Mouse (Mus musculus): ENCODE results near the gene Atf4.

Gene Atf4

DNA sequence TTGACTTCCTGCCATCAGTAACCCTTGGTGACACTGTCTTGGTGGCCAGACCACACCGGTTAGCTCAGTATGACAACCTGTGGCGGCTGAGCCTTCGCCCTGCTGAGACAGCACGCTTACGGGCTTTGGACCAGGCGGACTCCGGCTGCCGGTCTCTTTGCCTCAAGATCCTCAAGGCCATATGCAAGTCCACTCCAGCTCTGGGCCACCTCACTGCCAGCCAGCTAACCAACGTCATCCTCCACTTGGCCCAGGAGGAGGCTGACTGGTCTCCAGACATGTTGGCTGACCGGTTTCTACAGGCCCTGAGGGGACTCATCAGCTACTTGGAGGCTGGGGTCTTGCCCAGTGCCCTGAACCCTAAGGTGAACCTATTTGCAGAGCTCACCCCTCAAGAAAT lies 5.3 kb upstream of the Atf4 start:
- no peak for DNase-seq (ENCODE audit: low spot score in 2 of 2)

DNA sequence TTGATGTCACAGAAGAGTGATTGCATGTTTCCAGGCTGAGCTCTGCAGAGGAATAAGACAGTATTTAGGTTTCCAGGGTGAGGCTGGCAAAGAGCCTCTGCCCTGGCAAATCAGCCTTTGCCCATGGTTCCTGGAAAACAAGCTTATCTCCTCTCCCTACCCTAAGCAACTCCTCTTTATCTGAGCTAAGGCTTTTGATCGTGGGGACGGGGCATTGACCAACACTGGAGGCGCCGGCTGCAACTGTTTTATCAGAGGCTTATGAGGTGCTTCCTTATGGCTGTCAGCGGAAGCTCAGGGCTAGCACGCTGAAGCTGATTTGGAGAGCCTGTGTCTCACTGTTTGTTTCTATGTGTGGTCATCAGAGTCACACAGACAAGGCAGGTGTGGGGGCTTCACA lies 4.4 kb upstream of the Atf4 start:
- no peak for DNase-seq (ENCODE audit: low spot score in 2 of 2)

DNA sequence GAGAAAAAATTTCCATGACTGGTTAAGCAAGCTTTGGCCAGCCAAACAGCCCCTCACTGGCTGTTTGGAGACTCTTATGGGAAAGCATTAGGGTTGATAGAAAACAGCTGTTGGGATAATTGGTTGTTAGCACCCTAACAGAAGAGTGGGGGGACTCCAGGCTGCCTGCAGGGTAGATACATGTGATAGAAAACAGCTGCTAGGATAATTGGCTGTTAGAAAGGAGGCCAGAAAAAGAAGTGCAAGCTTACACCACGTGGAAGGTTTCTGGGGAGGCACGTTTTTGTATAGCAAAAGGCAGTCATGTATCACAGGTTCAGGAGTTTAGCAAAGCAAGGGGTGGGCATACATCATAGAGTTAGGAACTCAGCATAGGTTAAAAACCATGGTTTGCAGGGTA lies 1.5 kb upstream of the Atf4 start:
- DNase-seq (ENCODE audit: low spot score in 2 of 2) = no peak

DNA sequence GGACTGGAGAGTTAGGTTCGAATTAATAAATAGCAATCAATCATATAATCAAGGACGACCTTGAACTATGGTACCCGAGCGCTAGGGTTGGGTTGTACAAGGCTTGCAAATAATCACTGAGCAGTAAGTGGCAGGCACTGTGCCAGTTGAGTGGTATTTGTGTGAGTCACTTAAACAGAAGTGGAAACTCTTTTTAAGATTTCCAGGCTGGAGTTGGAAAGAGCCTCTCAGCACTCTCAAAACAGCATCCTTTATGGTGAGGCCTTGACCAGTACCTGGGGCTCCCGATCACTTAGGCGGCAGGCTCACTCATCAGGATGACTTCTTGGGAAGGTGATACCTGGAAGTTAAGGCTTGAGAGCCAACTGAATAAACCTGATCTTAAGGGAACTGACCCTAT lies 777 bp upstream of the Atf4 start:
- no peak for DNase-seq (ENCODE audit: low spot score in 2 of 2)

DNA sequence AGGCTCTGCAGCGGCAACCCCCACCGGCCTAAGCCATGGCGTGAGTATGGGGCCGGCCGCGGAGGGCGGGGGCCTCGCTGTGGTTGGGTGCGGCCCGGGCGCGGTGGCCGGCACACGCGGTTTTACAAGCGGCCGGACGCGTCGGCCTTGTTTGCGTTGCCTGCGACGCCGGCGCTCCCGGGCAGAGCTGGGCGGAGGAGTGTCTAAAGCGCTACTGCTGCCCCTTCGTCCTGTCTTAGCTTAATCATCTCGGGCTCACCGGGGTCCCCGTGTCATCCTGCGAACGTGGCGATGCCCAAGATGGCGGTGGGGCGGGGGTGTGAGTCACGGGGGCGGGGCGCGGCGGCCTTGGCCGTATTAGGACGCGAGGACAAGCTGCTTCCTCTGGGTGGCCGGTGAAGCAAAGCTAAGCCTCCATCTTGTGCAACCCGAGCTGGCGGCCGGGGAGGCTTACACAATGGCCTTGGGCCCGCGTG lies 700 bp downstream of the Atf4 start:
- DNase-seq (ENCODE audit: low spot score in 2 of 2) = peak; percentile 43 to 48

DNA sequence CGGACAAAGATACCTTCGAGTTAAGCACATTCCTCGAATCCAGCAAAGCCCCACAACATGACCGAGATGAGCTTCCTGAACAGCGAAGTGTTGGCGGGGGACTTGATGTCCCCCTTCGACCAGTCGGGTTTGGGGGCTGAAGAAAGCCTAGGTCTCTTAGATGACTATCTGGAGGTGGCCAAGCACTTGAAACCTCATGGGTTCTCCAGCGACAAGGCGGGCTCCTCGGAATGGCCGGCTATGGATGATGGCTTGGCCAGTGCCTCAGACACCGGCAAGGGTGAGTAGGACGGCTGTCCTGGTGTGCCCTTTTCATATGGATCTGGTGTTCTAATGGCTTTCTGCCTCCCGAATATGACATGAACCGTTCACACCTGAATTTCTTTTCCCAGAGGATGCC lies 1.3 kb downstream of the Atf4 start:
- no peak for DNase-seq (ENCODE audit: low spot score in 2 of 2)

DNA sequence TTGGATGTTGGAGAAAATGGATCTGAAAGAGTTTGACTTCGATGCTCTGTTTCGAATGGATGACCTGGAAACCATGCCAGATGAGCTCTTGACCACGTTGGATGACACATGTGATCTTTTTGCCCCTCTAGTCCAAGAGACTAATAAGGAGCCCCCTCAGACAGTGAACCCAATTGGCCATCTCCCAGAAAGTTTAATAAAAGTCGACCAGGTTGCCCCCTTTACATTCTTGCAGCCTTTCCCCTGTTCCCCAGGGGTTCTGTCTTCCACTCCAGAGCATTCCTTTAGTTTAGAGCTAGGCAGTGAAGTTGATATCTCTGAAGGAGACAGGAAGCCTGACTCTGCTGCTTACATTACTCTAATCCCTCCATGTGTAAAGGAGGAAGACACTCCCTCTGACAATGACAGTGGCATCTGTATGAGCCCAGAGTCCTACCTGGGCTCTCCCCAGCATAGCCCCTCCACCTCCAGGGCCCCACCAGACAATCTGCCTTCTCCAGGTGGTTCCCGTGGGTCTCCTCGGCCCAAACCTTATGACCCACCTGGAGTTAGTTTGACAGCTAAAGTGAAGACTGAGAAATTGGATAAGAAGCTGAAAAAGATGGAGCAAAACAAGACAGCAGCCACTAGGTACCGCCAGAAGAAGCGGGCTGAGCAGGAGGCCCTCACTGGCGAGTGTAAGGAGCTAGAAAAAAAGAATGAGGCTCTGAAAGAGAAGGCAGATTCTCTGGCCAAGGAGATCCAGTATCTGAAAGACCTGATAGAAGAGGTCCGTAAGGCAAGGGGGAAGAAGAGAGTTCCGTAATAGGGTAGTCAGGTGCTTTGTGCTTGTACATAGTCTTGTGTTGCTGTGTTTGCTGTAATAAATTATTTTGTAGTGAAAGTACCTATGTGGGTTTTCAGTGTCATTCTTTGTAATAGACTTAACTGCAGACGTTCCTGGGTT lies 1.9 kb downstream of the Atf4 start:
- DNase-seq (ENCODE audit: low spot score in 2 of 2) = no peak

DNA sequence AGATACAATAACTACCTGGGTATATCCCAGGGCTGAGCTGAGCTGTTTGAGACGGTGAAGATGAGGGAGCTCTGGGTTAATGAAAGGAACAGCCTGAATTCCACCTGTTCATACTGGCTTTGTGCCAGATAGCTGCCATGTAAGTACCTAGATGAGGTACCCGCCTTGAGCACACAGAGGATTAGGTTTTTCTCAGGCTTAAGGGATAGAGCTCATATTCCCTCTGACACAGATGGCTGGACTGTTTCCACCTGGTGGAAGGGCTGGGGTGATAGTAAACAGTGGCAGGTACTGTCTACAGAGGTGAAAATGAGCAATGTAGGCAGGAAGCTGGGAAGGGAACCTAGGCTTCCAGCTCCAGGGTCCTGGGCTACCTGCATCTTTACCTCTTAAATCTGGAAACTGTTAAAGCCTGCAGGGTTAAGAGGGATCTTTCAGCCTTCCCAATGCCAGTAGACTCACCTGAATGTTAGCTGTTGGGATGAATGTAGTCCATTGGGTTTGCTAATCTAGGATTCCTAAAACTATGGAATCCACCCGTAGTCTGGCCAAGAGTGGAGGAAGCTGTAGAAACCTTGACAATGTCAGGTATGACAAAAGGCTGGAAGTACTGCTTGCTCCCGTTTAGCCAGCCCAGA lies 2.7 kb downstream of the Atf4 start:
- DNase-seq (ENCODE audit: low spot score in 2 of 2) = no peak

DNA sequence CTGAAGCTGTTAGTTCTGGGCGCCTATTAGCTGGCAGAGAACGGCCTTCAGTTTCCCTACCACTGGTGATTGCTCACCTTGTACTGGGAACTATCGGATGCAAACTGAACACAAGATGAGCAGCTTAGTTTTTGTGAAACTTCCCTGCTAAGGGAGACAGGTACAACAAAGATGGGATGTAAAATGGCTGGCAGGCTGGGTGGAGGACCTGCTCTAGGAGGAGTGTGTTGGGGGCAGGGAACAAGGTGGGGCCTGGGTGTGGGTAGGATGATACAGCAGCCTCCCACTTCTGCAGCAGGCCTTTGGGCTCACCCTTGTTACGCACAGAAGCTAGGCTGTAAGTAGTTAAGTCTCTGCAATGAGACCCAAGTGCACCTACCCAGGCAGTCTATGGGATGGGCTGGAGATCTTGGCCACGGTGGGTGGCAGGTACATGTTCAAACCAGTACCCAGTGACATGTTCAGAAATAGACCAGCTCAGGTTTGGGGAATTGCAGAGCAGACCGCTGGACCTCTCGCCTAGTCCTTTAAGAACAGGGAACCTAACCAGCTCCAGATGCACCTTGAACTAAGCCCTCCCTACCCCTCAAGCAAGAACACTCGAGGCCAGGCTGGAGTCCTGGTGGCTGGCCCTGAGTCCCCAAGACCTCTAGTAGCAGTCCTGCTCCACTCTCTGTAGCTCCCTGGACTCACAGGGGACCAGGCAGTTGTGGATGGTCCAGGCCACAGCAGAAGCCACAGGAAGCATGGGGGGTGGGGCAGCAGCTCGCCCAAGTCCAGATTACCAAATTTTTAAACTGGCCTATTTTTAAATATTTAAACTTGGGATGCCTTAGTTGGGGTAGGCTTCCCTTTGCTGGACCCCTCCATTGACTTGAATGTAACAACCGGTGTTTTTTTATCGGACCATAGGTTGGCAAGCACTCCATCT lies 3.5 kb downstream of the Atf4 start:
- DNase-seq (ENCODE audit: low spot score in 2 of 2) = no peak

DNA sequence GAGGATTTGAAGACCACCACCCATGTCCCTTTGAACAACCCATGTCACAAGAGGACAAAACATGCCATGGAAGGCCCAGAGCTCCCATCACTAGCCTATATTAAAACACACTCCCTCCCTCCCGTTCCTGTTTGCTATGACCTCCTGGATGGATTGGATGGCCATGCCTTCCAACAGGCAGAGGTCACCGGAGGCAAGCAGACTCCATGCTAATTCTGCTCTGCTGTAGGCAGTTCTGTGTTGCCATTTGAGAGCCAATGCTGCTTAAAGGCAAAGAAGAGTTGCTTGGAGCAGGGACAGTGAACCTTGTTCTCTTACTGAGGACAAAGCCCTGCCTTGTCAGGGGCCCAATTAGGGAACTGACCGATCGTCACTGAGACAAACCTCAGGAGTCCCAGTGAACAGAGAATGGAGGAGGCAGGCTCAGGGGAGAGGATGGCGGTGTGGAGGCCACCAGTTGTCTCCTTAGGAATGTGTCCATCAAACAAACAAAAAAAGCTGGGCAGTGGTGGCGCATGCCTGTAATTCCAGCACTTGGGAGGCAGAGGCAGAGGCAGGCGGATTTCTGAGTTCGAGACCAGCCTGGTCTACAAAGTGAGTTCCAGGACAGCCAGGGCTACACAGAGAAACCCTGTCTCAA lies 4.5 kb downstream of the Atf4 start:
- no peak for DNase-seq (ENCODE audit: low spot score in 2 of 2)

DNA sequence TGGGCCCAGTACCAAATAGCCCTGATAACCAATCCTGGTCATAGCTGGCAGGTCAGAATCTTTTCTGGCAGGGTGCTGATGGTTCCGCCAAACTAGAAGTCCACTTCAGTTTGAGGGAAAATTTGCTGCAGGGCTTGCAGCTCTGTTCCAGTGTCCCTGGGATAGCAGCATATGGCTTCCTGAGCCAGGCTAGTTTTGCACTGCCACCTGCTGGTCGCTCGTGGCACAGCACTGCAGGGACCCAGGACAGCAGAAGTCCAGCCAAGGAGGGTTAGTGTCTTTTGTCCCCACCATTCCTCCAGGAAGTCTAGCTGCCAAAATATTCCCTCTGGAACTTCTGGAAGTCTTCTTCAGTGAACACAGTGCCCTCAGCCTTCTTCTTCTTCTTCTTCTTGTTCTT lies 5.7 kb downstream of the Atf4 start:
- DNase-seq (ENCODE audit: low spot score in 2 of 2) = peak; percentile 70 to 78

DNA sequence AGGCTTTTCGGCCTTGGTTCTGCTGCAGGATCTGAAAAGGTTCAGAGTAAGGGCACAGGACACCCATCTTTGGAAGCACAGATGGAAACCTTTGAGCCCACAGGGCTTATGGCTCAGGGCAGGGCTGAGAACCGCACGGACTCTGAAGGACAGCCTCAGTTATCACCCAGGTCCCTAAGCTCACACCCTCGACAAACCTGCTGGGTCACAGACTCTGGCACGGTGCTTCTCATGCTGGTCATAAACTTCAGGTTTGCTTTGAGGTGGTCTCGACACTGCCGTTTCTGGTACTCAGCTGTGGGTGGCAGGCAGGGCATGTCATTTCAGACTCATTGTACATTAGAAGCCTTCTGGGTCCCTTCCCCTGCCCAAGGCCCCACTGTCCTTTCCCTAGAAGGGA lies 6.1 kb downstream of the Atf4 start:
- DNase-seq (ENCODE audit: low spot score in 2 of 2) = no peak

DNA sequence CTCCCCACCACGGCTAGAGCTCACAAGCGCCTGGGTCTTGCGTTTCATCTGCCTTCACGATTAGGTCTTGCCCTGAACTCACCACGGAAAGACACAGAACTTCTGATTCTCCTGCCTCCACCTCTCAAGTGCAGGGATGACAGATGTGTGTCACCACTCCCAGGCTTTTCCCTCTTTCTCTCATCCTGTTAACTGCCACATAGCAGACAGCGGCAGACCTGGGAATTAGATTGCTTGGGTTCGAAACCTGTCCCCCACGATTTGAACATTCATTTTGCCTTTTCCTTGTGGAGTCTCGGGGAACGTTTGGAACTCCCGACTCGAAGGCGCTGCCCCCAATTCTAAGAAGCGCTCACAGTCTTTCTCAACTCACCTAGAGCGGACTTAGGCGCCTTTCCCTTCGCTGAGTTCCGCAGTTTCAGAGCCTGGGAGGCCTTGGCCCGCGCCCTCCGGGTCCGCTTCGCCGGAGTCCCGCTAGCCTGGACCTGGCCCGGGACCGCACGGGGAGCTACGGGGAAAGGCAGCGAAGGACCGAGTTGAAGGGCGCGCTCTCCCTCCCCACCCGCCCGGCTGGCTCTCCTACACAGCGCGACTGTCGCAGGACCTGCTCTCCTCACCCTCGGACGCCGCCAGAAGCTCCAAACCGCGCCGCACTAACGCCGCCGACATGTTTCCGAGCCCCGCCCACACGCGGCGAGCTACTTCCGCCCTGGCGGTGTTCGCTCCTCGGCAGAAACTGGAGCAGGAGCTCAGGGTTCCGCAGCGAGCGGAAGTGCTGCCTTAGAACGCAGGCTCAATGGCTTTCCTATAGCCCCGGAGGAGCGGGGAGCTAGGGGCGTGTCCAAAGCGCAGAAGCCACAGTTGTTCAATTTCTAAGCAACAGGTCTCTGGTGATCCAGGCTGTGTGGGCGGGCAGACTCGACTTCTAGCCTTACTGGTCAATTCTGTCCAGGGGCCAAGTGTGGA lies 8.9 kb downstream of the Atf4 start, which contains the start of gene Rps19bp1:
Gene Rps19bp1, minus strand, starts transcription at position 706 of the 966 bp plus-strand sequence.
- peak; percentile 77 to 83 for DNase-seq (ENCODE audit: low spot score in 2 of 2)

DNA sequence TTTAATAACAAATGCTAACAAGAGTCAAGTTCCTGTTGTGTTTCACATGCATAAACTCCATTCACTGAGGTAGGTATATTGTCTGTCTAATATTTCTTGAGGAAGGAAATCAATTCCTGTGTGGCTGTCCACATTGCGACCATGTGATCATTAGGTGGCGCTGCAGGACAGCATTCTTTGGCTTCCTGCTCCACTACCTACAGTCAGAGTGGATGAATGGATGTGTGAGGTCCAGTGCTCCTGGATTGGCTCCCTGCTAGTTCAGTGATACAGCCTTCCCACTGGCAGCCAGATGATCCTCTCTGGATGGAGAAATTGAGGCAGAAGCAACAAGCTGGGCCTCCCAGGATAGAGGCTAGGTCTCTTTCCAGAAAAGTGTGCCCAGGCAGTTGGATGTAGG lies 11.3 kb downstream of the Atf4 start:
- peak; percentile 69 to 71 for DNase-seq (ENCODE audit: low spot score in 2 of 2)

DNA sequence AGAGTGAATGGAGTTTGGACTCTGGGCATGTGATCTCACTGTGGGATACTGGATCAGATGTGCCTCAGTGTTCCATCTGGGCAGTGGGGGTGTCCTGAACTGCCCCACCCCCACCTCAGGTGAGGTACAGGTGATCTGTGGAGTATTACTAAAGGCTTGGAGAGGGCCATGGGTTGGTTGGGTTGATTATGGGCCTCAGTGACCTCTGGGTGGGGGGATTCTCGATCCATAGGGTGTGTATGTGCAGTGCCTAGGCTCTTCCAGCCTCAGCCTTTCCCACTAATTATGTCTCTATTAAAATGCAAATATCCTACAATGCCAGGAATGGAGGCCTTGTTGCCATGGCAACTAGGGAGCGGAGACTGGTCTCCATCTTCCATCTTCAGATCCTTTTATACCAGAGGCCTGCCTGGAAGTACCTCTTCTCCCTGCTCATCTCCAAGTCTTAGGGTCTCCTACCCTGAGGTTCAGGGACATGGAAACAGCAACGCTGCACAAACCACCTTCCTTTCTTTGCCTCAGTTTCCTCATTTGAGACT lies 16.9 kb downstream of the Atf4 start:
- no peak for DNase-seq (ENCODE audit: low spot score in 2 of 2)

DNA sequence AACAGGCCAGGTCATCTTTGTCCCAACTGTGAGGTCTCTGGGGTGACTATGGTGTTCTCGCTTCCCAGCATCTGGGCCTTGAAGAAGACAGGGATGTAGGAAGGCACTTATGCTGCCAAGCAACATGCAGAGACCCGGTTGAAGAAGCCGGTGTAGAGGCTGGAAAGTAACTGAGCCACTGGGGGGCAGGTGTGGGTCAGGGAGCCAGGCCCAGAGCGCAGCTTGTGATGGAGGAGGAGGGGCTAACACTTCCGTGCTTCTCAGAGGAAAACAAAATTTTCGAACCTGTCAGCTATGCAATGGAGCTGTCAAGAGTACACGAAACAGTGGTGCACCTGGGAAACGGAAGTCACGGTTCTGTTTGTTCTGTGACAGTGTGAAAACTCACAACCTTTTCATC lies 22.1 kb downstream of the Atf4 start:
- no peak for DNase-seq (ENCODE audit: low spot score in 2 of 2)

DNA sequence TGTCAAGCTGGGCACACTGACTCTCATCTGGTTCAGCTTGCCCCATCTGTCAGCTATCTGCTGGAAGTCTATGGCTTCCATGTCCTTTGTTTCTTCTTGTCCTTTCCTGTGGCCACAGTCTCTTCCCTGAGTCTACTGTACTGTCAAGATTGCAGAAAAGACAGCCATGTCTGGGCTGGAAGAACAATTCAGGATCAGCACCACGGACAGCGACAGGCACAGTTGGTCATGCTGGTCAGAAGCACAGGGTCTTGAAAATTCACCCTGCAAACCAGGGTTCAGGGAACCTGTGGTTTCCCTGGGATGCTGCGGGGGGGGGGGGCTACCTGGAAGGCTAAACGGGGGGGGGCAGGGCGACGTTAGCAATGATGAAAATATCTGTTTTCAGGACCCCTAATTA lies 22.6 kb downstream of the Atf4 start:
- DNase-seq (ENCODE audit: low spot score in 2 of 2) = no peak

DNA sequence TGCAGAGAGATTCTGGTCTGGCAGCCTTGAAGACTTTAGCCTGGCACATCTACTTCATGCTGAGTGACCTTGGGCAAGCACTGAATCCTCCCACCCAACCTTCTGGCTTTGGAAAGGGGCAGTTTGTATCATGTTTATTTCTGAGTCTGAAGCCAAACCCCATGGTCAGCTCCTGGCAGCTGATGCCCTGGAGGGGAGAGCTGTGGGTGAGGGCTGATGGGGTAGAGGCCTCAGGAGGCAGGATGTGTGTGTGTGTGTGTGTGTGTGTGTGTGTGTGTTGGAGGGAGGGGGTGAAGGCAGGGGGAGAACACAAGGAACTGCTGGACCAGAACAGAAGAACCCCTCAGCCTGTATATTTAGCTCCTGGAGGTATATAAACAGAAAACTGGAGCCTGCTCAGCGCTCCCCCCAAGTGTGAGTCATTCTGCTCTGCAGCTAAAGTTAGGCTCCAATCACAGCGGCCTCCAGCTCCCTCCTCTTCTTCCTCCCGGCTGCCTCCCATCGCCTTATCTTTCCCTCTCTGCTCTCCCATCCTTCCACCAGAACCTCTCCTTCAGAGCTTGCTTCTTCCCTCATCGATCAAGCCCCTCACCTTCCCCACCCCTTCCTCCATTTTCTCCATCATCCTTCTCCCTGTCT lies 23.3 kb downstream of the Atf4 start:
- peak in 1 of 2 experiments; percentile 68 for DNase-seq (ENCODE audit: low spot score in 2 of 2)

DNA sequence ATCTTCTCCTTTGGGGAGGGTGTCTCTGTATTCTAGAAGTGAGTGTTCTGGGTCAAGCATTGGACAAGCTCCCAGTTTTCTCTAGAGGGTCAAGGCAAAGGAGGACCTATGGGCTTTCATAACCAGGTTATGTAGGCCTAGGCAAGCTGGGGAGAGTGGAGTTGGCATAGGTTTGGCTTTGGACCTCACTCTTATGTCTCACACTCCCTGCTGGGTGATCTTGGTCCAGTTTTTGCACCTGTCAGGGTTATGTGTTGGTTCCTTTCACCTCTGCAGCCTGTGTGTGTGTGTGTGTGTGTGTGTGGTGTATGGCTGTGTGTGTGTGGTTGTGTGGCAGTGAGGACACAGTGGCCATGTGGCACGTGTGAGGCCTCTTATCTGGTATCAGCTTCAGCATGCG lies 24.1 kb downstream of the Atf4 start:
- DNase-seq (ENCODE audit: low spot score in 2 of 2) = no peak
